Mouse (Mus musculus) testis, adult 2 months (tissue): ENCODE results near the gene Nptxr.

Experiments
- CTCF ChIP-seq: fragments of 200-500 bp; IDR thresholded peaks from 2 replicates; pipeline ENCODE4 v1.5.1; 2012; ENCODE audit warnings: low read depth, mild to moderate bottlenecking, inconsistent platforms, low read length, moderate library complexity; ENCODE audit not compliant: control insufficient read depth, insufficient read depth, insufficient replicate concordance
- POLR2A ChIP-seq: fragments of 200-500 bp; IDR thresholded peaks from 2 replicates; pipeline ENCODE4 v1.6.1; 2012; ENCODE audit warnings: low read depth, mild to moderate bottlenecking, inconsistent platforms, low read length, moderate library complexity; ENCODE audit not compliant: control insufficient read depth

DNA sequence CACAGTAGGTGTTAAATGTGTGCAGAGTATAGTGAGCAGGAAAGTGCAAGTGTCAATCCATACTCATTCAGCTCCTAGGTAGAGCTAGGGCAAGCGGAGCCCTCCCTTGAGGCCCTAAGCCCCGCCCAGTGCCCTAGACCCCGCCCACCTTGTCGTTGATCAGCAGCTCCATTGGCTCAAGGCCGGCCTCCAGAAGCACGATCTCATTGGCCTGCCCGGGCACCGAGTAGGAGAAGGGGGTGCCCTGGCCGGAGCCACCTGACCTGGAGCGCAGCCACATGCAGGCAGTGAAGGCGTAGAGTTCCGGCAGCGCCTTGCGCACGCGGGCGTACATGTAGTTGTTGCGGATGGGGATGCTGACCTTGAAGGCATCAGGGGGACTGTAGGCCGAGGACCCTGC, 12.1 kb downstream of the Nptxr start:
- TF ChIP-seq POLR2A (no peak), CTCF (no peak)
